Mouse (Mus musculus): ENCODE measurements around the gene Ubn1. TPM values are rescaled to one million over a fixed set of nuclear protein-coding genes. Genes with fewer than 3 reads are reported as not detected.
A peak's percentile ranks its signal among the peaks of the same experiment; 100 is the strongest.

The Ubn1 gene
- polyA plus RNA-seq, 1 experiment: 12.9 TPM

- no peak overlapping the region for H3ac ChIP-seq (ENCODE audit: control insufficient read depth, insufficient read length)
- no peaks in the 10 kb centered on the region for H3K36me3 ChIP-seq (ENCODE audit: control insufficient read depth, insufficient read depth)
- no peak overlapping the region for H3K4me2 ChIP-seq (ENCODE audit: low read depth)
- H3K4me3 ChIP-seq: no peak overlapping the region
- TF ChIP-seq E2F4 (IDR thresholded peaks at IDR 0.05; ENCODE audit: insufficient read depth) (no peak), POLR2A (IDR thresholded peaks at IDR 0.05; ENCODE audit: insufficient read length, low read depth) (no peak), REST (IDR thresholded peaks at IDR 0.05; ENCODE audit: insufficient read depth, insufficient read length) (no peak)
- peaks cover 43% of the 10 kb centered on the region for H3K27me3 ChIP-seq (ENCODE audit: control insufficient read depth, insufficient read depth, insufficient read length)
- H3K79me2 ChIP-seq (ENCODE audit: control insufficient read depth, insufficient read depth): no peaks in the 10 kb centered on the region
Measured at GRCm38 (mm10) chr16:5123476-5123875, 73.6 kb downstream of the Ubn1 start.

GRCm38 (mm10) chr16:5130196-5130595 is 80.3 kb downstream of the Ubn1 start:
- no peak overlapping the region for H3K4me3 ChIP-seq
- H3K36me3 ChIP-seq (ENCODE audit: control insufficient read depth, insufficient read depth): no peaks in the 10 kb centered on the region
- no peak for TF ChIP-seq POLR2AphosphoS2 (IDR thresholded peaks at IDR 0.05; ENCODE audit: insufficient read length, low read depth)
- no peak for TF ChIP-seq REST (IDR thresholded peaks at IDR 0.05; ENCODE audit: insufficient read depth, insufficient read length)
- no peak for TF ChIP-seq MYOD1 (IDR thresholded peaks at IDR 0.05; ENCODE audit: control insufficient read depth in 1 of 3, insufficient read length in 2 of 3, low read depth in 2 of 3)
- TF ChIP-seq POLR2A (IDR thresholded peaks at IDR 0.05; ENCODE audit: insufficient read length, low read depth): no peak
- TF ChIP-seq E2F4 (IDR thresholded peaks at IDR 0.05; ENCODE audit: insufficient read depth): no peak
- TF ChIP-seq CEBPB (IDR thresholded peaks at IDR 0.05; ENCODE audit: insufficient read depth, poor library complexity, severe bottlenecking): no peak
- TF ChIP-seq MYOG (IDR thresholded peaks at IDR 0.05; ENCODE audit: control insufficient read depth in 1 of 3, insufficient read depth in 1 of 3, insufficient read length in 2 of 3, low read depth in 2 of 3): no peak
- no peak for TF ChIP-seq TCF3 (IDR thresholded peaks at IDR 0.05; ENCODE audit: insufficient read length, low read depth)
- TF ChIP-seq SRF (IDR thresholded peaks at IDR 0.05; ENCODE audit: control insufficient read depth, insufficient read length, low read depth): no peak
- H3K79me2 ChIP-seq (ENCODE audit: control insufficient read depth, insufficient read depth): no peaks in the 10 kb centered on the region
- H3ac ChIP-seq (ENCODE audit: control insufficient read depth, insufficient read length): no peak overlapping the region
- no peak overlapping the region for H3K4me2 ChIP-seq (ENCODE audit: low read depth)
- H3K27me3 ChIP-seq (ENCODE audit: control insufficient read depth, insufficient read depth, insufficient read length): peaks cover 64% of the 10 kb centered on the region

GRCm38 (mm10) chr16:5130766-5131165 is 80.9 kb downstream of the Ubn1 start:
- Histone ChIP-seq H3ac (ENCODE audit: control insufficient read depth, insufficient read length) (no peak overlapping the region), H3K36me3 (ENCODE audit: control insufficient read depth, insufficient read depth) (no peaks in the 10 kb centered on the region), H3K79me2 (ENCODE audit: control insufficient read depth, insufficient read depth) (no peaks in the 10 kb centered on the region), H3K4me2 (ENCODE audit: low read depth) (peak overlapping the region; percentile 1), H3K4me3 (no peak overlapping the region), H3K27me3 (ENCODE audit: control insufficient read depth, insufficient read depth, insufficient read length) (peaks cover 64% of the 10 kb centered on the region)
- peak; percentile 89 for TF ChIP-seq CEBPB (IDR thresholded peaks at IDR 0.05; ENCODE audit: insufficient read depth, poor library complexity, severe bottlenecking)
- TF ChIP-seq MYOD1 (IDR thresholded peaks at IDR 0.05; ENCODE audit: control insufficient read depth in 1 of 3, insufficient read length in 2 of 3, low read depth in 2 of 3): no peak

- no peaks in the 10 kb centered on the region for H3K36me3 ChIP-seq (ENCODE audit: control insufficient read depth, insufficient read depth)
- H3ac ChIP-seq (ENCODE audit: control insufficient read depth, insufficient read length): no peak overlapping the region
- H3K4me2 ChIP-seq (ENCODE audit: low read depth): peak overlapping the region; percentile 1
- no peaks in the 10 kb centered on the region for H3K79me2 ChIP-seq (ENCODE audit: control insufficient read depth, insufficient read depth)
- H3K27me3 ChIP-seq (ENCODE audit: control insufficient read depth, insufficient read depth, insufficient read length): peaks cover 58% of the 10 kb centered on the region
- TF ChIP-seq REST (IDR thresholded peaks at IDR 0.05; ENCODE audit: insufficient read depth, insufficient read length) (no peak), TCF3 (IDR thresholded peaks at IDR 0.05; ENCODE audit: insufficient read length, low read depth) (no peak), MYOG (IDR thresholded peaks at IDR 0.05; ENCODE audit: control insufficient read depth in 1 of 3, insufficient read depth in 1 of 3, insufficient read length in 2 of 3, low read depth in 2 of 3) (no peak), TCF12 (IDR thresholded peaks at IDR 0.05; ENCODE audit: insufficient read depth, poor library complexity, severe bottlenecking) (no peak), MYOD1 (IDR thresholded peaks at IDR 0.05; ENCODE audit: control insufficient read depth in 1 of 3, insufficient read length in 2 of 3, low read depth in 2 of 3) (no peak), POLR2AphosphoS2 (IDR thresholded peaks at IDR 0.05; ENCODE audit: insufficient read length, low read depth) (no peak), MAX (IDR thresholded peaks at IDR 0.05; ENCODE audit: low read depth) (no peak), POLR2A (IDR thresholded peaks at IDR 0.05; ENCODE audit: insufficient read length, low read depth) (no peak)
- no peak overlapping the region for H3K4me3 ChIP-seq
Measured at GRCm38 (mm10) chr16:5131251-5131922, 81.5 kb downstream of the Ubn1 start.

GRCm38 (mm10) chr16:5132401-5132801 is 82.5 kb downstream of the Ubn1 start, which contains the start of gene Ppl:
Gene Ppl (minus strand): TSS chr16:5132421.
- Histone ChIP-seq H3K27me3 (ENCODE audit: control insufficient read depth, insufficient read depth, insufficient read length) (peaks cover 48% of the 10 kb centered on the region), H3K36me3 (ENCODE audit: control insufficient read depth, insufficient read depth) (no peaks in the 10 kb centered on the region), H3K4me2 (ENCODE audit: low read depth) (no peak within 1 kb of the TSS), H3ac (ENCODE audit: control insufficient read depth, insufficient read length) (no peak within 1 kb of the TSS), H3K4me3 (no peak within 1 kb of the TSS), H3K79me2 (ENCODE audit: control insufficient read depth, insufficient read depth) (no peaks in the 10 kb centered on the region)
- no peak for TF ChIP-seq SRF (IDR thresholded peaks at IDR 0.05; ENCODE audit: control insufficient read depth, insufficient read length, low read depth)

Data from myocyte (in vitro differentiated cells).